Mouse (Mus musculus): ENCODE measurements around the gene Yy1.

- no peak for TF ChIP-seq USF1 (IDR thresholded peaks at IDR 0.05; ENCODE audit: low read depth, low read length)
- no peak for TF ChIP-seq MXI1 (IDR thresholded peaks at IDR 0.05; ENCODE audit: low read depth, low read length)
- TF ChIP-seq CTCF (IDR thresholded peaks at IDR 0.05 in 2 of 3, conservative IDR thresholded peaks at IDR 0.05 in 1 of 3; ENCODE audit: control insufficient read depth in 1 of 3, insufficient read depth in 1 of 3, low read depth in 2 of 3, low read length in 3 of 3, poor library complexity in 1 of 3, severe bottlenecking in 1 of 3), result no peak
- TF ChIP-seq HCFC1 (IDR thresholded peaks at IDR 0.05; ENCODE audit: low read depth, low read length), result no peak
- no peak for TF ChIP-seq ZKSCAN1 (IDR thresholded peaks at IDR 0.05; ENCODE audit: low read depth, low read length)
- TF ChIP-seq E2F4 (IDR thresholded peaks at IDR 0.05; ENCODE audit: borderline replicate concordance, low read depth, low read length), result no peak
- no peak for TF ChIP-seq JUND (IDR thresholded peaks at IDR 0.05; ENCODE audit: low read depth, low read length)
- no peak for TF ChIP-seq RCOR1 (IDR thresholded peaks at IDR 0.05; ENCODE audit: low read depth, low read length)
- TF ChIP-seq TCF12 (IDR thresholded peaks at IDR 0.05; ENCODE audit: low read depth, low read length), result no peak
- no peak for TF ChIP-seq KAT2A (conservative IDR thresholded peaks at IDR 0.05; ENCODE audit: low read depth, low read length)
- TF ChIP-seq MAX (IDR thresholded peaks at IDR 0.05; ENCODE audit: low read length), result no peak
- TF ChIP-seq ZNF384 (IDR thresholded peaks at IDR 0.05; ENCODE audit: low read depth, low read length), result no peak
- TF ChIP-seq POLR2A (IDR thresholded peaks at IDR 0.05; ENCODE audit: control insufficient read depth in 1 of 2, insufficient read depth in 1 of 2, low read depth in 1 of 2, low read length in 2 of 2, poor library complexity in 1 of 2), result no peak
- no peak for TF ChIP-seq ZMIZ1 (IDR thresholded peaks at IDR 0.05; ENCODE audit: low read depth, low read length)
Observed at GRCm38 (mm10) chr12:108834786-108835185, 42.0 kb downstream of the Yy1 start.
